Mouse (Mus musculus): ENCODE results near the gene Tmsb15l.

GRCm38 (mm10) chrX:136991274-136991673 is 14.6 kb upstream of the Tmsb15l start:
- TF ChIP-seq CTCF (IDR thresholded peaks at IDR 0.05; ENCODE audit: control insufficient read depth, insufficient read depth, low read length) (no peak), POLR2A (IDR thresholded peaks at IDR 0.05; ENCODE audit: borderline replicate concordance, control insufficient read depth, low read depth, low read length) (no peak)

Data from bone marrow, adult 2 months (tissue).